In genomic region chr16:20861256-20861655, GRCm38 (mm10) we compare ENCODE assay signal across 9 mouse cellular contexts.
"Had no signal": no experiment of that assay in that cellular context is flagged by ENCODE, and none has a peak within 500 bp of the region (broad histone marks: within the 10 kb centered on the region; RNA-seq: fewer than 3 reads in every experiment).

No protein-coding gene starts in this region.

- DNase-seq: lung, adult 18-20 months; lung, embryonic 14.5 days; lung, postnatal 10 days; lung, postnatal 4 days; midbrain, embryonic 14.5 days; right cerebral cortex, postnatal 14 days; thymus, adult 18-20 months; thymus, postnatal 14 days; thymus, postnatal 36 days had no signal
